Mouse (Mus musculus) lung, adult 2 months (tissue): ENCODE results near the gene Tenm4.

Source experiments
- CTCF ChIP-seq: fragments of 200-500 bp; IDR thresholded peaks from 2 replicates; pipeline ENCODE4 v1.5.1; 2011; ENCODE audit warnings: mild to moderate bottlenecking, low read length, control low read depth; ENCODE audit not compliant: insufficient read depth
- POLR2A ChIP-seq: fragments of 200-500 bp; IDR thresholded peaks from 2 replicates; pipeline ENCODE4 v1.6.1; 2011; ENCODE audit warnings: low read depth, mild to moderate bottlenecking, control low read depth, low read length, borderline replicate concordance; ENCODE audit errors: extremely low read depth

GRCm38 (mm10) chr7:96767090-96767489 is 596.0 kb downstream of the Tenm4 start:
- no peak for TF ChIP-seq CTCF
- no peak for TF ChIP-seq POLR2A
